Mouse (Mus musculus): ENCODE measurements around the gene C2cd2l.

GRCm38 (mm10) chr9:44319105-44319886, 789 bp downstream of the C2cd2l start:
- TF ChIP-seq CTCF (IDR thresholded peaks at IDR 0.05; ENCODE audit: low read depth, low read length): no peak
- no peak for TF ChIP-seq TAL1 (conservative IDR thresholded peaks at IDR 0.05; ENCODE audit: low read depth, low read length)
